Comparison of ENCODE assay signal across 8 mouse cellular contexts in the genomic region with DNA sequence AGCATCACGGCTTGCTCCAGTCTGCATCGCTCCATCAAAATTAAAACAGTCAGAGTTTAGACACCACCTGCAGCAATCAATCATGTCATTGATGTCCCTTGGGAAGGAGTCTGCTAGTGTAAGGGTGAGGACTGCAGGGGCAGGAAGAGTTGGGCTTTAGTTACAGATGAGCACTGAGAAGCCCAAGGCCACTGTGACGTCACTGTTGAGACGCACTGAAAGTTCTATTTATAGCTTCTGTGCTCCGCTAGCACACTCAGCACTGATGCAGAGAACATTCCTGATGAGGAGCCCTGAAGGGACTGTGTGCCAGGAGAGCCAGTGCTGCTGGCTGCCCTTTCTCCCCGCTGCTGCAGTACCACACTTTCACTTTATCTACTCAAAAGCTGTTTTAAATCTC. TPM values are rescaled to one million over a fixed set of nuclear protein-coding genes. Genes with fewer than 3 reads are reported as not detected.
DNase-seq lines count a peak whose midpoint lies in the region; TF ChIP-seq lines count a peak whose summit lies in the region.

No protein-coding gene starts in this region.

- H3K9me3 ChIP-seq in forebrain, embryonic 10.5 days: no peaks in the 10 kb centered on the region

- DNase-seq in left cerebral cortex, adult 2 months (ENCODE audit: extremely low spot score in 1 of 2, low spot score in 2 of 2): no peak
- DNase-seq in left cerebral cortex, postnatal 4 days: no peak
- DNase-seq in adrenal gland, postnatal 36 days: peak; percentile 71 to 78
- DNase-seq in heart, adult 9 months (ENCODE audit: low spot score in 2 of 2): peak; percentile 41 to 51
- DNase-seq in mesoderm, embryonic 11.5 days (ENCODE audit: low read depth, low spot score): peak; percentile 68
- DNase-seq in forebrain, embryonic 10.5 days (ENCODE audit: extremely low spot score, low spot score): no peak
- no peak for DNase-seq in cerebellum, adult 11-12 months
- DNase-seq in right cerebral cortex, postnatal 14 days: no peak

- H3K27ac ChIP-seq in left cerebral cortex, adult 2 months: peak overlapping the region; percentile 18
- H3K27ac ChIP-seq in forebrain, embryonic 10.5 days: no peak overlapping the region

- no peaks in the 10 kb centered on the region for H3K27me3 ChIP-seq in forebrain, embryonic 10.5 days (ENCODE audit: poor library complexity, severe bottlenecking)

- no peaks in the 10 kb centered on the region for H3K4me1 ChIP-seq in forebrain, embryonic 10.5 days

- 85% methylated on average over 6 of the region's 6 CpGs for WGBS in forebrain, embryonic 10.5 days

- H3K4me3 ChIP-seq in left cerebral cortex, adult 2 months: no peak overlapping the region
- H3K4me3 ChIP-seq in forebrain, embryonic 10.5 days: no peak overlapping the region

- TF ChIP-seq CTCF in left cerebral cortex, adult 2 months (IDR thresholded peaks at IDR 0.05): no peak

- intact Hi-C loops in left cerebral cortex, adult 2 months (cut with DNase I): no loop called here
- intact Hi-C loops in left cerebral cortex, postnatal 4 days (cut with DNase I): no loop called here

- peaks cover 52% of the 10 kb centered on the region for H3K36me3 ChIP-seq in forebrain, embryonic 10.5 days (replicated peaks)

RNA-seq across cellular contexts. Expression of a gene that starts 49.6 kb away (rescaled TPM):
- total RNA-seq in left cerebral cortex, adult 2 months (2021): 100 to 1,000 TPM; 103 to 109 TPM
- 100 to 1,000 TPM; 129 to 130 TPM for total RNA-seq in left cerebral cortex, postnatal 4 days (2021)
- 10 to 100 TPM; 88.5 to 93.7 TPM for total RNA-seq in adrenal gland, postnatal 36 days (2021)
- polyA plus RNA-seq in forebrain, embryonic 10.5 days (2016; fragmentation: Nextera tagmentation; extraction: Ambion mirVana): 83.3 and 84.6 TPM in 2 replicates

Comparison
In these comparisons a context has a peak if more than half of its experiments do, and no peak if none do; other contexts are left out.
1. DNase-seq: peak in adrenal gland, postnatal 36 days (2 of 2), heart, adult 9 months (2 of 2) and mesoderm, embryonic 11.5 days (single experiment); none in left cerebral cortex, adult 2 months (0 of 2), left cerebral cortex, postnatal 4 days (single experiment), forebrain, embryonic 10.5 days (single experiment), cerebellum, adult 11-12 months (single experiment) and right cerebral cortex, postnatal 14 days (single experiment).